Mouse (Mus musculus) pancreas, adult 10 weeks (tissue): ENCODE measurements around the gene Zfp704. TPM values are rescaled to one million over a fixed set of nuclear protein-coding genes. Genes with fewer than 3 reads are reported as not detected.

Source experiments
- polyA plus RNA-seq: library from polyadenylated mRNA; stranded (reverse); fragments of 350-450 nt; fragmentation: Illumina TruSeq; extraction: RNeasy Lipid Tissue Mini Kit (QIAGEN cat#74804); gene quantifications from one replicate; pipeline ENCODE4 v1.2.3, GENCODE M21; 2015; ENCODE audit warnings: low read depth, low replicate concordance; ENCODE audit not compliant: insufficient read depth

Gene Zfp704
- 2.5 TPM for polyA plus RNA-seq

DNA sequence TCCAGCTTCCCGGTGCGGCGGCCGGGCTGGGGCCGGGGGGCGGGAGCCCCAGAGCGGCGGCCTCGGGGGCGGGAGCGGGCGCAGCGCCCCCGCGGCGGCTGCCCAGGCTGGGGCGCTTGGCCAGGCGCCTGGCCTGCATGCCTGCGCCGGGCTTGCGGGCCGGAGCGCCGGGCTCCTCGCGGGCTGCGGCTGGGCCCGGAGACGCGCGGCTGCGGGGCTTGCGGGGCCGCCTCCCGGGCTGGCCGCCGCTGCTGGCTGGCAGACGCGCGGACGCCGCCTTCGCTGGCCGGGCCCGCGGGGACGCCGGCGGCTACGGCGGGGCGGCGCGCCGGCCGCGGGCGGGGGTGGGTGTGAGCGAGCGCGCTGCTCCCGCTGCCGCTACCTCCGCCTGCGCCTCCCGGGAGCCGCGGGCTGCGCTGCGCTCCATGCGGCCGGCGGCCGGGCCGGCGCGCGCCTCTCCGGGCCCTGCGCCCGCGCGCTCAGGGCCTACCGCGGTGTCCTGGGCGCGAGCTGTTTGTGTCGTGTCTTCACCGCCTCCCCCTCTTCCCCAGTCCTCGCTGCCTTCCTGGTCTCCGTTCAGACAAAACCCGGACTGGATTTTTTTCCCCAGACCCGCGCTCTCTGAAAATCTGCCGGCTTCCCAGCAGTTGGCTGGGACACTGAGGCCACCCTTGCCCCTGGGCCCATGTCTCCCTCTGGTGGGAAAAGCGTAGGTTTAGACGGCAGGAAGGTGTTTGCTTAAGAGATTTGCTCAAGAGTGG lies at the start of gene Zfp704:
Gene Zfp704 (minus strand): TSS at position 505 of the 761 bp plus-strand sequence.

